Mouse (Mus musculus) liver, embryonic 12.5 days (tissue): ENCODE data around the gene Gp5. TPM values are rescaled to one million over a fixed set of nuclear protein-coding genes. Genes with fewer than 3 reads are reported as not detected.
"Not testable (repeated sequence)": the region's sequence is repeated elsewhere in the genome, so short reads cannot be mapped to it uniquely, and the experiment has no call there.

ENCODE experiments used
- ATAC-seq: fragments of 200-750 bp; cut with Nextera tagmentation; 2 replicates; pipeline ENCODE4 v1.8.0; 2017; ENCODE audit warnings: moderate number of reproducible peaks, mild to moderate bottlenecking, moderate library complexity
- H3K27ac ChIP-seq: fragments of 300-500 bp; sonication (generic); 2 replicates; pipeline ENCODE4 v1.5.1; 2016; ENCODE audit warnings: mild to moderate bottlenecking
- H3K27me3 ChIP-seq: fragments of 300-500 bp; sonication (generic); replicated peaks from 2 replicates; pipeline ENCODE4 v1.6.1; 2016; ENCODE audit warnings: mild to moderate bottlenecking, moderate library complexity
- H3K36me3 ChIP-seq: fragments of 300-500 bp; sonication (generic); 2 replicates; pipeline ENCODE4 v1.6.1; 2016; ENCODE audit warnings: mild to moderate bottlenecking, moderate library complexity
- H3K4me1 ChIP-seq: fragments of 300-500 bp; sonication (generic); 2 replicates; pipeline ENCODE4 v1.6.1; 2016
- H3K4me2 ChIP-seq: fragments of 300-500 bp; sonication (generic); 2 replicates; pipeline ENCODE4 v1.6.1; 2016; ENCODE audit warnings: mild to moderate bottlenecking, moderate library complexity
- H3K4me3 ChIP-seq: fragments of 300-500 bp; sonication (generic); 2 replicates; pipeline ENCODE4 v1.5.1; 2016; ENCODE audit warnings: mild to moderate bottlenecking, moderate library complexity
- H3K9ac ChIP-seq: fragments of 300-500 bp; sonication (generic); 2 replicates; pipeline ENCODE4 v1.6.1; 2016; ENCODE audit warnings: mild to moderate bottlenecking, moderate library complexity
- H3K9me3 ChIP-seq: fragments of 300-500 bp; sonication (generic); replicated peaks from 2 replicates; pipeline ENCODE4 v1.6.1; 2016; ENCODE audit warnings: mild to moderate bottlenecking, moderate library complexity
- WGBS: fragments of 180-500 bp; shearing (Covaris S2); methylation state at CpG from one replicate; pipeline ENCODE4 v1.1.7; 2016; ENCODE audit not compliant: insufficient replicate concordance; 5-methylcytosine and 5-hydroxymethylcytosine counted together
- polyA plus RNA-seq: library from polyadenylated mRNA; unstranded; fragments of >200 nt; fragmentation: Nextera tagmentation; extraction: Ambion mirVana; gene quantifications from 2 replicates; pipeline ENCODE4 v1.2.1, GENCODE M21; 2016

The Gp5 gene
- polyA plus RNA-seq, result 31.3 and 32.1 TPM in 2 replicates

DNA sequence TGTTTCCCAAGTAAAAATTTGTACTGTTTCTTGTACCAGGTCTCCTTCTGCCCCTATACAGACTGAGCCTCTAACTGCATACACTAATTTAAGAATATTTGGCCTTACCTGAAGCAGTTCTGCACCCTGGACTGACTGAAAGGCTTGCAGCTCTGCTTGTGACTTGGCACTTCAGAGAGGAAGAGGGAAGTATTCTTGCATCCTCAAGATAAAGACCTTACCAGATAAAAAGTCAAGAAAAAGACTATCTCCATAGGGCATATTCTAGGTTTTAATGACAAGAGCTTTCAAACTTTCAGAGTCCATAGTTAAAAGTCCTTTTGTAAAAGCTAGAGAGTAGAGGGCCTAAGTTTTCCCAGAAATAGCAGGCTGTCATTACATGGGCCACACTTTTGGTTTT, at the start of gene Gp5:
Gene Gp5 (minus strand): TSS at position 133 of the 400 bp plus-strand sequence.
- Histone ChIP-seq H3K4me1 (peaks cover 45% of the 10 kb centered on the region), H3K36me3 (peaks cover 17% of the 10 kb centered on the region), H3K9me3 (no peaks in the 10 kb centered on the region), H3K9ac (peak within 1 kb of the TSS; percentile 42; the same call in 1 of the 2 replicates), H3K4me3 (peak within 1 kb of the TSS; percentile 63), H3K27me3 (peaks cover 49% of the 10 kb centered on the region), H3K27ac (peak within 1 kb of the TSS; percentile 62), H3K4me2 (peak within 1 kb of the TSS; percentile 94)
- ATAC-seq, result peak; percentile 74

DNA sequence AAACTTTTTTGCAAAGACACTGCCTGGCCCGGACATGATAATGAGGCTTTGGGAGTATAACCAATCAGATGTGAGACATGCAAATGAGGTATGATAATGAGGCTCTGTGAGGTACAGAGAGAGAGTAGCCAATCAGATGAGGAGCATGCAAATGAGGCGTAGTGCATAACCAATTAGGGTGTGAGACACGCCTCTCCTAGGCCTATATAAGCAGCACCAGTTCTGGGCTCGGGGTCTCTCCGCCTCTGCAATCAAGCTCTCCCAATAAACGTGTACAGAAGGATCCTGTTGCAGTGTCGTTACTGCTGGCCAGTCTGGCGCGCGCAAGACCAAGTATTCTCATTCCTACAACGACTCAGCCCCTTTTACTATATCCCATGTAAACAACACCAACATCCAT, 42.9 kb upstream of the Gp5 start:
- H3K27me3 ChIP-seq, ATAC-seq, H3K4me3 ChIP-seq, H3K9me3 ChIP-seq, H3K4me1 ChIP-seq, H3K9ac ChIP-seq, H3K4me2 ChIP-seq, H3K27ac ChIP-seq: not testable (repeated sequence)
- peaks cover 86% of the 10 kb centered on the region for H3K36me3 ChIP-seq
- WGBS, result 90% methylated on average over 11 of the region's 11 CpGs

DNA sequence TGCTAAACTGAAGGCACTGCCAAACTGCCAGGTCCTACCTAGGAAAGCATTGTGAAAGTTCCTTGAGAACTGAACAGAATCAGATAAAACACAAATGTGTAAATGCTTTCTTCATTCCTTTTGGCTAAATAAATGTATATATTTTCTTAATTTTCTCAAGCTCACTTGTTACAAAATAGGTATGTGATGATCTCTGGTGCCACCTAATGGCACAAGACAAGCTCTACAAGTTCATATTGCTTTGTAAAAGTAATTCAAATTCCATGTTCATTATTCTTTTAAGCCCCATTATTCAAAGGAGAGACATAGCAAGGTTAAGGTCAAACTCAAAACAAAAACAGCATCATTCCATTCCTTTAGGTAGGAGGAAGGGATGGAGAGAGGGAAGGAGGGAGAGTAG, 3.7 kb upstream of the Gp5 start:
- H3K9ac ChIP-seq, result no peak overlapping the region
- peaks cover 29% of the 10 kb centered on the region for H3K4me1 ChIP-seq
- no peak for ATAC-seq
- H3K27me3 ChIP-seq, result peaks cover 14% of the 10 kb centered on the region
- H3K27ac ChIP-seq, result no peak overlapping the region
- H3K4me3 ChIP-seq, result no peak overlapping the region
- no peak overlapping the region for H3K4me2 ChIP-seq
- no peaks in the 10 kb centered on the region for H3K9me3 ChIP-seq
- H3K36me3 ChIP-seq, result peaks cover 48% of the 10 kb centered on the region

DNA sequence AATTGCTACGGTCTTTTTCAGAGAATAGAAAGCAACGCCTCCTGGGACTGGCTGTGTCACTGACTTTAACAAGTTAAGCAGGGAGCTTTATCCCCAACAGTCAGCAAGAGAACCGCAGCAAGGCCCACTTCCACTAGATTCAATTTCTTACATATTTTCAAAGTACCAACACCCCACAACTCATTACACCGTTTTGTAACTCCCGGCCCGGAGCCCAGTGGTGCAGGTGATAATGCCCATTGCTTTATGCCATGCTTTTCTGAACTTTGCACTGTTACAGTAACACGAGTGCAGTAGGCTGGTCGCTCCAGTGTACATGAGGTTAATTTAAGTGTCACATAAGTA, 436 bp downstream of the Gp5 start:
- peaks cover 51% of the 10 kb centered on the region for H3K27me3 ChIP-seq
- H3K9me3 ChIP-seq, result no peaks in the 10 kb centered on the region
- ATAC-seq, result no peak
- H3K27ac ChIP-seq, result peak overlapping the region; percentile 30
- WGBS, result 21% methylated on average over 8 of the region's 8 CpGs
- H3K4me2 ChIP-seq, result peak overlapping the region; percentile 94
- H3K36me3 ChIP-seq, result peaks cover 13% of the 10 kb centered on the region
- H3K9ac ChIP-seq, result no peak overlapping the region
- peaks cover 45% of the 10 kb centered on the region for H3K4me1 ChIP-seq
- peak overlapping the region; percentile 63 for H3K4me3 ChIP-seq

DNA sequence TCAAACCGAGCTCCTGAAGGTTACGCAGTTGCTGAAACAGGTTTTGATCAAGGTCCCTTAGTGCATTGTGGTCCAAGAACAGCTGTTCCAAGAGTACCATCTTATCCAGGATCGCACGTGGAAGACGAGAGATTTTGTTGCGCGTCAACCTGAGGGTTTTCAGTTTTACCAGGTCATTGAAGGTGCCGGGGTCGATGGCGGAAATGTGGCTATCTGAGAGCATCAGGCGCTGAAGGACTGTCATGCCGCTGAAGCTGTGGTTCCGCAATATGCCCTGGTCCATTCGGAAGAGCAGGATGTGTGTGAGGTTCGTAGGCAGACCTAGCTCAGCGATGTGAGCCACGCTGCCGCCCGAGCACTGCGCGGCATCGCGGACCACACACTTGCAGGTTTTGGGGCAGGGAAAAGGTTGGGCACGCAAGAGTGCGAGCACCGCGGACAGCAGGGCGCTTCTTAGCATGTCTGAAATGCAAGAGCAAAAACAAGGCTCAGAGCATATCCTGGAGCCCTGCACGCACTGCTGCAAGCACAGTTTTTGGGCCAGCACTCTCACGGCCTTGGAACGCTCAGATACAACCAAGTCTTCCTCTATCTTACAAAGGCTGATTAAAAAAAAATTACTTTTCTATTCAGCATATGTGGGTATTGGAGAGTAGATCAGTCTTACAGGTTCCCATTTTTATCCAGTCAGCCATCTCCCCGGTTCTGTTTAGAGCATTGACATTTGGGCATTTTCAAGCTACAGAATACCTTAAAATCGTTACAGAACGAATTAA, 996 bp downstream of the Gp5 start:
- H3K9ac ChIP-seq, result peak overlapping the region; percentile 65
- peak overlapping the region; percentile 94 for H3K4me2 ChIP-seq
- peak overlapping the region; percentile 63 for H3K4me3 ChIP-seq
- peaks cover 45% of the 10 kb centered on the region for H3K4me1 ChIP-seq
- peaks cover 54% of the 10 kb centered on the region for H3K27me3 ChIP-seq
- 2% methylated on average over 34 of the region's 34 CpGs for WGBS
- peaks cover 8% of the 10 kb centered on the region for H3K36me3 ChIP-seq
- peak overlapping the region; percentile 30; the same call in 1 of the 2 replicates for H3K27ac ChIP-seq
- ATAC-seq, result peak; percentile 11; the same call in 1 of the 2 replicates
- no peaks in the 10 kb centered on the region for H3K9me3 ChIP-seq

DNA sequence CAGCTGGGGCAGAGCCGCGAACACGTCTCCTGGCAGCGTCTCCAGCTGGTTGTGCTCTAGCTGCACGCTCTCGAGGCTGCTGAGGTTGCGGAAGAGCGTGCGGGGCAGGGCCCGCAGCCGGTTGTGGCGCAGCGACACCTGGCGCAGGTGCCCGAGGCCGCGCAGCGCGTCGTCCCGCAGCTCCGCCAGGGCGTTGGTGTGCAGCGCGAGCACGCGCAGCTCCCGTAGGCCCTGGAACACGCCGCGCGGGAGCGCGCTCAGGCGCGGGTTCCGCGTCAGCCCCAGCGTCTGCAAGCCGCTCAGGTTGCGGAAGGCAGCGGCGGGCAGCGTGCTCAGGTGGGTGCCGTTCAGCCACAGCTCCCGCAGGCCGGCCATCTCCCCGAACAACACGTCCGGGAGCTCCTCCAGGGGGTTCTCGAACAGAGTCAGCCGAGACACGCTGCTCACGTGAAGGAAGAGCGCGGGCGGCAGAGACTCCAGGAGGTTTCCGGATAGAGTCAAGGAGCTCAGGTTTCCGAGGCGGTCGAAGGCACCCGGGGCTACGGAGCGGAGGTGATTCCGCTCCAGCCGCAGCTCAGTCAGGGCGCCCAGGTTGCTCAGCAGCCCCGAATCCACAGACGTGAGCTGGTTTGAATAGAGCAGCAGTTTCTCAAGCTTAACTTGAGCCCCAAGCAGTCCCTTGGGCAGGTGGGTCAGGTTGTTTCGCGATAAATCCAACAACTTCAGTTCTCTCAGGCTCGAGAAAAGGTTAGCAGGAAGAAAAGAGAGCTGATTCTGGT, 1.8 kb downstream of the Gp5 start:
- peaks cover 6% of the 10 kb centered on the region; the same call in 1 of the 2 replicates for H3K36me3 ChIP-seq
- H3K4me1 ChIP-seq, result peaks cover 45% of the 10 kb centered on the region
- peak overlapping the region; percentile 65 for H3K9ac ChIP-seq
- peak; percentile 33; the same call in 1 of the 2 replicates for ATAC-seq
- H3K4me2 ChIP-seq, result peak overlapping the region; percentile 94
- under 1% methylated on average over 72 of the region's 72 CpGs for WGBS
- H3K4me3 ChIP-seq, result peak overlapping the region; percentile 63
- H3K9me3 ChIP-seq, result no peaks in the 10 kb centered on the region
- H3K27me3 ChIP-seq, result peaks cover 60% of the 10 kb centered on the region
- 0 out of 2 replicates have a peak overlapping the region, but pooled peaks have one; percentile 32 for H3K27ac ChIP-seq

DNA sequence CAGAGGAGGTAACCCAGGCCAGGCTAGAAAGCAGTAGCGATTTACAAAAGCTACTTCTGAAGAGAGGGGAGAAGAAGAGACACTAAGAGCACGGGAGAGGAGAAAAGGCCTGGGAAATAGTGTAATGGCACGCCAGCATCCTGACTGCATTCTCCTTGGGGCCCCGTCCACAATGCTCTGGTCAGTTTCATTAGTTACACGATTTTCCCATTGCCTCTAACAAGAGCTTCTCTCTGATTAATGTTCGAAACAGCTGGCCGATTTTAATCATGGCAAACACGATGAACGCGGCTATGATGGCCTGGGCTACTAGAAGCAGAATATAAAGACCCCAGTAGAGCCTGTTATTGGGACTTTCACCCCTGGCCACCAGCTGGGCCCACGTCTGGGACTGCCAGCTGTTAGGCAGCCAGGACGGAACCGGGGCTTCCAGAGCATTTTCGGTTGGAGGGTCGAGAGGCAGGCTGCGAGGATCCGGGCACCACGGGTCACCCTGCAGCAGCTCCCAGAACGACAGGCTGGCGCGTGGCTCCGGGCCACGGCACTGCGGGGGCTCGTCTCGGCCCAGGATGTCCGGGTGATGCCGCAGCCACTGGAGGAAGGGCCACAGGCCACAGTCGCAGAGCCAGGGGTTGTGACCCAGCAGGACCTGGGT, 2.5 kb downstream of the Gp5 start:
- peak overlapping the region; percentile 65 for H3K9ac ChIP-seq

DNA sequence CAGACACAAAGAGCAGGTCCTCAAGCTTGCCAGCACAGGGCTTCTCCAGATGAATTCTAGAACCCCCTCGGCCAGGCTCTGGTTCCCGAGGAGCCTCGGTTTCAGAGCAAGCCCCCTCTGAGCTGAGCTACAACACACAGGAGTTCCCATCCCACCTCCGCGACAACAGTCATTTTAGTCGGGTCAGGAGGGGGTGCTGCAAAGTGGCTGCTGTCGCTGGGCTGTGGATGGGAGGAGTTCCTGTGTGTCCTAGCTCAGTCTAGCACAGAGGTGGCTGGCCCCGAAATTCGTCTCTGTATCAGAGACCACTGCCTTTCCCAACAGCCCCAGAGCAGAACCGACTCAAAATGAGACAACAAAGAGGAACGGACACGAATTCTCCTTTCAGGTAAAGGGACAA, 3.3 kb downstream of the Gp5 start:
- peaks cover 45% of the 10 kb centered on the region for H3K4me1 ChIP-seq
- H3K4me3 ChIP-seq, result peak overlapping the region; percentile 63; the same call in 1 of the 2 replicates
- H3K36me3 ChIP-seq, result peaks cover 6% of the 10 kb centered on the region; the same call in 1 of the 2 replicates
- no peak overlapping the region for H3K9ac ChIP-seq
- H3K27ac ChIP-seq, result no peak overlapping the region
- no peaks in the 10 kb centered on the region for H3K9me3 ChIP-seq
- 0 out of 2 replicates have a peak overlapping the region, but pooled peaks have one; percentile 94 for H3K4me2 ChIP-seq
- no peak for ATAC-seq
- 46% methylated on average over 12 of the region's 12 CpGs for WGBS
- peaks cover 70% of the 10 kb centered on the region for H3K27me3 ChIP-seq

More for the DNA sequence above, 2.5 kb downstream of the Gp5 start:
- no peak overlapping the region for H3K27ac ChIP-seq
- H3K4me3 ChIP-seq, result peak overlapping the region; percentile 63
- H3K4me2 ChIP-seq, result peak overlapping the region; percentile 94
- peaks cover 45% of the 10 kb centered on the region for H3K4me1 ChIP-seq
- 21% methylated on average over 29 of the region's 29 CpGs for WGBS
- H3K9me3 ChIP-seq, result no peaks in the 10 kb centered on the region
- H3K36me3 ChIP-seq, result peaks cover 6% of the 10 kb centered on the region; the same call in 1 of the 2 replicates
- no peak for ATAC-seq
- peaks cover 64% of the 10 kb centered on the region for H3K27me3 ChIP-seq

DNA sequence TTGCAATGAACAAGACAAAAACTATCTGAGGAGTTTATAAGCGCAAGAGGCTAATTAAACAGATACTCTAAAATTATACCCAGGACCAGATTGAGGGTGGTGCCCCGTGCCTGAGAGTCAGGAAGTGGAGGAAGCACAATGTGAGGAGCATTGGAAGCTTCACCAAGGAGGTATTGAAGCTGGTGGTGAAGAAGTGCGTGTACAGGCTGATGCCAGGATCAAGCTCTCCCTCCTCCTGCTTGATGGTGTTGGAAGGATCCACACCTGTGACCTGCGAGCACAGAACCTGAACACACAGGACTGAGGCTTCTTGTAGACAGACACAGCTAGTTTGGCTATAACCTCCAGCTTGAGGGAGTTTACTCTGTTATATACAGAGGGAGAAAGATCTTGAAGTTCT, 4.5 kb downstream of the Gp5 start:
- no peaks in the 10 kb centered on the region for H3K36me3 ChIP-seq
- ATAC-seq, result no peak
- H3K27ac ChIP-seq, result no peak overlapping the region
- no peak overlapping the region for H3K9ac ChIP-seq
- peaks cover 34% of the 10 kb centered on the region for H3K4me1 ChIP-seq
- H3K9me3 ChIP-seq, result no peaks in the 10 kb centered on the region
- H3K27me3 ChIP-seq, result peaks cover 78% of the 10 kb centered on the region
- H3K4me2 ChIP-seq, result no peak overlapping the region
- H3K4me3 ChIP-seq, result no peak overlapping the region
- WGBS, result 65% methylated on average over 4 of the region's 4 CpGs

DNA sequence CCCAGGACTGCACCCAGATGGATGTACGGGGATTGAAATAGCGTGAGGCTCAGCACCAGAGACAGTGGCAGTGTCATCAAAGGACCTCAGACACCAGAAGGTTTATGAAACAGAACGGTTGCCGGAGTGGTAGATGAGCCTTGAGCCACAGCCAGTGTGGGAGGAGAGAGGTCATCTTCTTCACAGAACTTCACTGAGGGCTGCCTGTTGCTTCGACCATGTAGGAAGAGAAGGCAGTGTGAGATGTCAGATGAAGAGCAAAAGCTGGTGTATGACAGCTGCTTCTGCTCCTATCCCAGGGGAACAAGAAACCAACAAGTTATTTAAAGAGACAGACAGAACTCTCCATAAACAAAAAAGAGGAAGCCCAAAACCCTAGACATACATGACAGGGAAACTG, 6.3 kb downstream of the Gp5 start:
- peaks cover 15% of the 10 kb centered on the region for H3K4me1 ChIP-seq
- H3K27me3 ChIP-seq, result peaks cover 78% of the 10 kb centered on the region
- no peak overlapping the region for H3K4me2 ChIP-seq
- H3K36me3 ChIP-seq, result no peaks in the 10 kb centered on the region
- no peak overlapping the region for H3K27ac ChIP-seq
- ATAC-seq, result no peak
- H3K4me3 ChIP-seq, result no peak overlapping the region
- WGBS, result 53% methylated on average over 5 of the region's 5 CpGs
- H3K9ac ChIP-seq, result no peak overlapping the region
- no peaks in the 10 kb centered on the region for H3K9me3 ChIP-seq

DNA sequence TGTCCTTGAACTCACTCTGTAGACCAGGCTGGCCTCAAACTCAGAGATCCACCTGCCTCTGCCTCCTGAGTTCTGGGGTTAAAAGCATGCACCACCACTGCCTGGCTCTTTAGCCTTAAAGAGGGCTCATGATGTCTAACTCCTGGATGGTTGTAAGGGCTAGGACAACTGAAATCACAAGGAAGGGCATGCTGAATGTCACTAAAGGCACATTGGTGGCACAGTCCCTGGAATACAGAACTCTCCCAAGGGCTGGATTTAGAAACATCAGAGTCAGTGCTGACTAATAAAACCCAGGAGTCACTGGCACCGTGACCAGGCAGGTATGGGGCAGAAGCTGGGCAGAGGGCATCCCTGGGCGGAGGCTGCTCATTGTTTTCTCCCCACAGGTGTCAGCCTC, 7.2 kb downstream of the Gp5 start:
- no peaks in the 10 kb centered on the region for H3K9me3 ChIP-seq
- H3K27me3 ChIP-seq, result peaks cover 72% of the 10 kb centered on the region
- no peak overlapping the region for H3K4me3 ChIP-seq
- H3K4me2 ChIP-seq, result no peak overlapping the region
- H3K9ac ChIP-seq, result no peak overlapping the region
- ATAC-seq, result no peak
- no peak overlapping the region for H3K27ac ChIP-seq
- 55% methylated on average over 2 of the region's 2 CpGs for WGBS
- H3K36me3 ChIP-seq, result no peaks in the 10 kb centered on the region
- peaks cover 7% of the 10 kb centered on the region for H3K4me1 ChIP-seq

DNA sequence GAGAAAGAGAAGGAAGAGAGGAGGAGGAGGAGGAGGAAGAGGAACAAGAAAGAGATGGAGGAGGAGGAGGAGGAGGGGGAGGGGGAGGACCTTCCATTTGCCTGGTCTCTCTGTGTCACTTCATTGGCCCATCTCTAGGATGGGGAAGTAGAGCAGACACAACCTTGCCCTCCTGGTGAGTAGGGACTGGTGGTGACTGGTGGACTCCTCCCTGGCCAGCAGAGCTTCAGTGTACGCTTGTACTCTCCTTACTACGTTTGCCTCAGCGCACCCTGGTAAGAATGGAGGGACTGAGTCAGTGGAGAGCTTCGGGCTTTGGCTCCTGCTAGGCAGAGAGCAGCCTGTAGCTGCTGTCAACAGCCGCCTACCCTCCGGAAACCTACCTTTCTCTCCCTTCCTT, 7.9 kb downstream of the Gp5 start:
- no peak for ATAC-seq
- H3K9ac ChIP-seq, result no peak overlapping the region
- no peaks in the 10 kb centered on the region for H3K9me3 ChIP-seq
- H3K4me1 ChIP-seq, result no peaks in the 10 kb centered on the region
- H3K36me3 ChIP-seq, result no peaks in the 10 kb centered on the region
- no peak overlapping the region for H3K4me3 ChIP-seq
- 62% methylated on average over 6 of the region's 6 CpGs for WGBS
- H3K27ac ChIP-seq, result no peak overlapping the region
- peaks cover 69% of the 10 kb centered on the region for H3K27me3 ChIP-seq
- no peak overlapping the region for H3K4me2 ChIP-seq
